Mouse (Mus musculus): ENCODE data around the gene Maff.

The Maff gene

GRCm38 (mm10) chr15:79364120-79364519 lies 17.7 kb downstream of the Maff start:
- no peak for DNase-seq (ENCODE audit: low spot score)

GRCm38 (mm10) chr15:79365068-79365467 lies 18.6 kb downstream of the Maff start:
- DNase-seq (ENCODE audit: low spot score) = no peak

- DNase-seq (ENCODE audit: low spot score) = no peak
Observed at GRCm38 (mm10) chr15:79366402-79366801, 20.0 kb downstream of the Maff start.

- no peak for DNase-seq (ENCODE audit: low spot score)
Observed at GRCm38 (mm10) chr15:79368313-79368811, 21.9 kb downstream of the Maff start.

- no peak for DNase-seq (ENCODE audit: low spot score)
Observed at GRCm38 (mm10) chr15:79368861-79369440, 22.5 kb downstream of the Maff start.

GRCm38 (mm10) chr15:79369452-79370280 lies 23.2 kb downstream of the Maff start:
- no peak for DNase-seq (ENCODE audit: low spot score)

GRCm38 (mm10) chr15:79370281-79370843 lies 23.9 kb downstream of the Maff start:
- DNase-seq (ENCODE audit: low spot score) = no peak

- DNase-seq (ENCODE audit: low spot score) = no peak
Observed at GRCm38 (mm10) chr15:79374760-79375159, 28.3 kb downstream of the Maff start.

- DNase-seq (ENCODE audit: low spot score) = no peak
Observed at GRCm38 (mm10) chr15:79377681-79378080, 31.3 kb downstream of the Maff start.

- DNase-seq (ENCODE audit: low spot score) = no peak
Observed at GRCm38 (mm10) chr15:79378608-79379007, 32.2 kb downstream of the Maff start.

GRCm38 (mm10) chr15:79379658-79380057 lies 33.2 kb downstream of the Maff start:
- no peak for DNase-seq (ENCODE audit: low spot score)

- peak; percentile 88 for DNase-seq (ENCODE audit: low spot score)
Observed at GRCm38 (mm10) chr15:79380468-79381444, 34.3 kb downstream of the Maff start.

GRCm38 (mm10) chr15:79381644-79382043 lies 35.2 kb downstream of the Maff start:
- no peak for DNase-seq (ENCODE audit: low spot score)

- no peak for DNase-seq (ENCODE audit: low spot score)
Observed at GRCm38 (mm10) chr15:79387081-79387480, 40.7 kb downstream of the Maff start.

- DNase-seq (ENCODE audit: low spot score) = no peak
Observed at GRCm38 (mm10) chr15:79387611-79388010, 41.2 kb downstream of the Maff start.

- DNase-seq (ENCODE audit: low spot score) = no peak
Observed at GRCm38 (mm10) chr15:79388171-79388570, 41.8 kb downstream of the Maff start.

GRCm38 (mm10) chr15:79390434-79390833 lies 44.0 kb downstream of the Maff start:
- no peak for DNase-seq (ENCODE audit: low spot score)

- DNase-seq (ENCODE audit: low spot score) = no peak
Observed at GRCm38 (mm10) chr15:79391447-79392093, 45.1 kb downstream of the Maff start.

- no peak for DNase-seq (ENCODE audit: low spot score)
Observed at GRCm38 (mm10) chr15:79392527-79392926, 46.1 kb downstream of the Maff start.

- DNase-seq (ENCODE audit: low spot score) = no peak
Observed at GRCm38 (mm10) chr15:79393101-79393500, 46.7 kb downstream of the Maff start.

- no peak for DNase-seq (ENCODE audit: low spot score)
Observed at GRCm38 (mm10) chr15:79394842-79395241, 48.4 kb downstream of the Maff start.

All from embryo, embryonic 10.5 days (tissue).